14 mouse cellular contexts compared by ENCODE assay signal in the genomic region with DNA sequence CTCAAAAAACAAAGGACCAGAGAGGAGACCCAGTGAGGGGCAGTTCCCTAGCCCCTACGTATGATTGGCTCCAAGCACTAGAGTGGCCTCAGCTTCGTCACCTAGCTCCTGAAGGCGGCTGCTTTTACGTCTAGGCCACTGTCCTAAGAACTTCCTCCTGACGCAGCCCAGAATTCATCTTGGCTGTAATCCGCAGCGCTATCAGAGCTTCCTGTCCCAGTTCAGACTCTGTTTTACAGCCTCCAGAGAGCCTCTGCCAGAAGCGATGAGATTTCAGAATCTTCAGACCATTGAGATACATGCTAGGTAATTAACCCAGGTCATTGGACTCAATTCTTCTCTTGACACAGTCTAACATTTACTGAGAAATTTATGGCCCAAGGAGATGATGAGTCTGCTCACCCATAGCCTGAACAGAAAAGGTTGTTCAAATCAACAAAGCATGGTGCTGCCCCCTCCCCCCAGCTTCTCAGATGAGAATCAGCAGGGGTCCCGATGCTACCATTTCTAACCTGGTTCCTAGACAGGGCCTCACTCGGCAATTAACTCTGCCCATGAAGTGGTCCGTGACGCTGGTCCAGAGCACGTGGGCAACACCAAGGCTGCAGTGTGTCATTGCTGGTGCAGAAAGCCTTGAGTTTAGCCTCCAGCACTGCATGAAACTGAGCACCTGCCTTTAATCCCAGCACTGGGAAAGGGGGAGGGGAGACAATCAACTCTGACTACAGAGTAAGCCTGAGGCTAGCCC. TPM values are rescaled to one million over a fixed set of nuclear protein-coding genes. Genes with fewer than 3 reads are reported as not detected.
A peak's percentile ranks its signal among the peaks of the same experiment; 100 is the strongest.
DNase-seq lines count a peak whose midpoint lies in the region; ATAC-seq lines count a peak whose summit lies in the region.
"Had no signal": no experiment of that assay in that cellular context is flagged by ENCODE, and none has a peak within 500 bp of the region (broad histone marks: within the 10 kb centered on the region; RNA-seq: fewer than 3 reads in every experiment).

No protein-coding gene starts in this region.

- H3K27ac ChIP-seq in midbrain, embryonic 12.5 days (replicated peaks): no peak overlapping the region
- H3K27ac ChIP-seq in midbrain, embryonic 16.5 days (ENCODE audit: low read length): no peak overlapping the region
- H3K27ac ChIP-seq in kidney, embryonic 15.5 days: no peak overlapping the region
- H3K27ac ChIP-seq: limb, embryonic 12.5 days; lung, embryonic 15.5 days; stomach, postnatal 0 days had no signal

- H3K9ac ChIP-seq in midbrain, embryonic 12.5 days (replicated peaks): no peak overlapping the region
- H3K9ac ChIP-seq in midbrain, embryonic 16.5 days (ENCODE audit: low read depth, low read length): no peak overlapping the region
- no peak overlapping the region for H3K9ac ChIP-seq in kidney, embryonic 15.5 days
- H3K9ac ChIP-seq: limb, embryonic 12.5 days; lung, embryonic 15.5 days had no signal

- 48% methylated on average over 13 of the region's 13 CpGs for WGBS in midbrain, embryonic 12.5 days
- 37% methylated on average over 13 of the region's 13 CpGs for WGBS in midbrain, embryonic 16.5 days
- WGBS in kidney, embryonic 15.5 days: 10% methylated on average over 13 of the region's 13 CpGs

- peak; percentile 45 to 62 for DNase-seq in adrenal gland, postnatal 36 days
- DNase-seq in retina, embryonic 14.5 days (ENCODE audit: low spot score): peak; percentile 51
- no peak for DNase-seq in frontal cortex, postnatal 25 days (ENCODE audit: low spot score in 2 of 2)
- no peak for DNase-seq in lung, postnatal 25 days (ENCODE audit: low spot score)
- DNase-seq: cerebellum, adult 8-10 months; gastrocnemius, postnatal 14 days; right cerebral cortex, postnatal 4 days had no signal

- peaks cover 6% of the 10 kb centered on the region; the same call in 1 of the 2 replicates for H3K4me1 ChIP-seq in midbrain, embryonic 12.5 days
- H3K4me1 ChIP-seq in midbrain, embryonic 16.5 days (ENCODE audit: control insufficient read depth, insufficient read depth, low read length): no peaks in the 10 kb centered on the region
- peaks cover 9% of the 10 kb centered on the region for H3K4me1 ChIP-seq in kidney, embryonic 15.5 days
- H3K4me1 ChIP-seq: lung, embryonic 15.5 days had no signal

- 0 out of 2 replicates have a peak, but pooled peaks cover 4% of the 10 kb centered on the region for H3K27me3 ChIP-seq in midbrain, embryonic 12.5 days
- H3K27me3 ChIP-seq in midbrain, embryonic 16.5 days (ENCODE audit: control insufficient read depth, insufficient read depth, low read depth, low read length): no peaks in the 10 kb centered on the region
- H3K27me3 ChIP-seq in kidney, embryonic 15.5 days: no peaks in the 10 kb centered on the region
- H3K27me3 ChIP-seq: limb, embryonic 12.5 days; lung, embryonic 15.5 days had no signal

- no peaks in the 10 kb centered on the region for H3K9me3 ChIP-seq in midbrain, embryonic 12.5 days
- no peaks in the 10 kb centered on the region for H3K9me3 ChIP-seq in midbrain, embryonic 16.5 days (replicated peaks; ENCODE audit: control insufficient read depth, low read length, poor library complexity, severe bottlenecking)
- H3K9me3 ChIP-seq in kidney, embryonic 15.5 days (replicated peaks): no peaks in the 10 kb centered on the region
- H3K9me3 ChIP-seq: limb, embryonic 12.5 days; lung, embryonic 15.5 days had no signal

- H3K4me2 ChIP-seq in midbrain, embryonic 12.5 days (replicated peaks): no peak overlapping the region
- no peak overlapping the region for H3K4me2 ChIP-seq in midbrain, embryonic 16.5 days (ENCODE audit: low read length)
- no peak overlapping the region for H3K4me2 ChIP-seq in kidney, embryonic 15.5 days
- H3K4me2 ChIP-seq: limb, embryonic 12.5 days; lung, embryonic 15.5 days had no signal

- H3K4me3 ChIP-seq in midbrain, embryonic 12.5 days: no peak overlapping the region
- no peak overlapping the region for H3K4me3 ChIP-seq in midbrain, embryonic 16.5 days (ENCODE audit: low read depth, low read length)
- H3K4me3 ChIP-seq in kidney, embryonic 15.5 days (replicated peaks): no peak overlapping the region
- H3K4me3 ChIP-seq: limb, embryonic 12.5 days; lung, embryonic 15.5 days had no signal

- H3K36me3 ChIP-seq in midbrain, embryonic 12.5 days: peaks cover 27% of the 10 kb centered on the region
- peaks cover 5% of the 10 kb centered on the region; the same call in 1 of the 2 replicates for H3K36me3 ChIP-seq in midbrain, embryonic 16.5 days (ENCODE audit: control insufficient read depth, insufficient read depth, low read length)
- peaks cover 22% of the 10 kb centered on the region for H3K36me3 ChIP-seq in kidney, embryonic 15.5 days

- peak; percentile 35; the same call in 1 of the 2 replicates for ATAC-seq in midbrain, embryonic 12.5 days (ENCODE audit: low FRiP score, low read depth)
- no peak for ATAC-seq in midbrain, embryonic 16.5 days
- peak; percentile 90 for ATAC-seq in kidney, embryonic 15.5 days (replicated peaks; ENCODE audit: low FRiP score)
- ATAC-seq in megakaryocyte-erythroid progenitor cell, adult 5-6 weeks (replicated peaks; ENCODE audit: low FRiP score, low TSS enrichment, poor library complexity, severe bottlenecking): no peak

RNA-seq across cellular contexts. Expression of gene Abat, which starts 21.3 kb away (rescaled TPM):
- polyA plus RNA-seq in midbrain, embryonic 12.5 days (2016; fragmentation: Nextera tagmentation; extraction: Ambion mirVana): 39.5 and 40.3 TPM in 2 replicates
- 71.8 and 76.8 TPM in 2 replicates for polyA plus RNA-seq in midbrain, embryonic 16.5 days (2015; fragmentation: Nextera tagmentation; extraction: Ambion mirVana)
- total RNA-seq in adrenal gland, postnatal 36 days (2021): 10 to 100 TPM; 77.3 to 82.1 TPM
- 40.4 and 41.4 TPM in 2 replicates for polyA plus RNA-seq in kidney, embryonic 15.5 days (2015; fragmentation: Nextera tagmentation; extraction: Ambion mirVana)
- total RNA-seq in megakaryocyte-erythroid progenitor cell, adult 5-6 weeks (2014; fragmentation: Nextera tagmentation): not detected in 2 replicates
- 0.65 and 1.2 TPM in 2 replicates for total RNA-seq in megakaryocyte-erythroid progenitor cell, adult 5-6 weeks (2017)

RNA-seq across cellular contexts. Expression of gene Mettl22, which starts 21.3 kb away (rescaled TPM):
- 17.1 and 19.9 TPM in 2 replicates for polyA plus RNA-seq in midbrain, embryonic 12.5 days (2016; fragmentation: Nextera tagmentation; extraction: Ambion mirVana)
- polyA plus RNA-seq in midbrain, embryonic 16.5 days (2015; fragmentation: Nextera tagmentation; extraction: Ambion mirVana): 55.0 and 66.2 TPM in 2 replicates
- 10 to 100 TPM; 10.4 to 15.8 TPM for total RNA-seq in adrenal gland, postnatal 36 days (2021)
- polyA plus RNA-seq in kidney, embryonic 15.5 days (2015; fragmentation: Nextera tagmentation; extraction: Ambion mirVana): 15.4 and 19.4 TPM in 2 replicates
- 27.1 and 47.9 TPM in 2 replicates for total RNA-seq in megakaryocyte-erythroid progenitor cell, adult 5-6 weeks (2014; fragmentation: Nextera tagmentation)
- 17.1 and 31.8 TPM in 2 replicates for total RNA-seq in megakaryocyte-erythroid progenitor cell, adult 5-6 weeks (2017)

Comparison
In these comparisons a context has a peak if more than half of its experiments do, and no peak if none do; other contexts are left out.
1. ATAC-seq: peak in midbrain, embryonic 12.5 days (single experiment) and kidney, embryonic 15.5 days (single experiment); none in midbrain, embryonic 16.5 days (single experiment) and megakaryocyte-erythroid progenitor cell, adult 5-6 weeks (single experiment).
2. DNase-seq: peak in adrenal gland, postnatal 36 days (2 of 2) and retina, embryonic 14.5 days (single experiment); none in frontal cortex, postnatal 25 days (0 of 2) and lung, postnatal 25 days (single experiment).